Mouse (Mus musculus): ENCODE measurements around the gene Adamtsl5.

GRCm38 (mm10) chr10:80389185-80389708, 41.0 kb upstream of the Adamtsl5 start:
- TF ChIP-seq CTCF (IDR thresholded peaks at IDR 0.05; ENCODE audit: low read depth) (no peak), EP300 (IDR thresholded peaks at IDR 0.05; ENCODE audit: low read depth) (no peak)

Measured in heart, postnatal 0 days (tissue).